Mouse (Mus musculus) yolk sac, embryonic 10.5 days (tissue): ENCODE data around the gene Gm7075.
"Not testable (repeated sequence)": the region's sequence is repeated elsewhere in the genome, so short reads cannot be mapped to it uniquely, and the experiment has no call there.

Experiments
- DNase-seq: peaks from one replicate; pipeline ENCODE4 v3.0.0-alpha.2; 2017; ENCODE audit warnings: low spot score

The Gm7075 gene

GRCm38 (mm10) chr10:63417061-63417460 is 4.5 kb downstream of the Gm7075 start:
- DNase-seq: no peak

GRCm38 (mm10) chr10:63415850-63416249 is 5.7 kb downstream of the Gm7075 start:
- no peak for DNase-seq

GRCm38 (mm10) chr10:63415287-63415686 is 6.3 kb downstream of the Gm7075 start:
- DNase-seq: no peak

GRCm38 (mm10) chr10:63412756-63413155 is 8.8 kb downstream of the Gm7075 start:
- DNase-seq: no peak

- not testable (repeated sequence) for DNase-seq
Measured at GRCm38 (mm10) chr10:63411674-63412073, 9.9 kb downstream of the Gm7075 start.

- no peak for DNase-seq
Measured at GRCm38 (mm10) chr10:63410162-63410956, 11.2 kb downstream of the Gm7075 start.

GRCm38 (mm10) chr10:63403636-63404035 is 18.0 kb downstream of the Gm7075 start:
- DNase-seq: peak; percentile 32

GRCm38 (mm10) chr10:63402731-63403504 is 18.7 kb downstream of the Gm7075 start:
- peak; percentile 61 for DNase-seq

GRCm38 (mm10) chr10:63396963-63397362 is 24.6 kb downstream of the Gm7075 start:
- DNase-seq: no peak

- DNase-seq: no peak
Measured at GRCm38 (mm10) chr10:63388948-63389347, 32.6 kb downstream of the Gm7075 start.

- no peak for DNase-seq
Measured at GRCm38 (mm10) chr10:63386991-63387390, 34.6 kb downstream of the Gm7075 start.

GRCm38 (mm10) chr10:63386444-63386843 is 35.1 kb downstream of the Gm7075 start:
- DNase-seq: peak; percentile 80

- not testable (repeated sequence) for DNase-seq
Measured at GRCm38 (mm10) chr10:63385897-63386296, 35.7 kb downstream of the Gm7075 start.

- DNase-seq: peak; percentile 91
Measured at GRCm38 (mm10) chr10:63382372-63383279, 39.0 kb downstream of the Gm7075 start, which contains the start of gene Dnajc12. Dnajc12 (plus strand) TSS chr10:63382443.

- DNase-seq: no peak
Measured at GRCm38 (mm10) chr10:63381498-63382280, 39.9 kb downstream of the Gm7075 start, which contains the start of gene Sirt1. Sirt1 (minus strand) TSS chr10:63381704.

GRCm38 (mm10) chr10:63378948-63379680 is 42.5 kb downstream of the Gm7075 start:
- no peak for DNase-seq

- DNase-seq: peak; percentile 35
Measured at GRCm38 (mm10) chr10:63377468-63377867, 44.1 kb downstream of the Gm7075 start.

GRCm38 (mm10) chr10:63376303-63376702 is 45.3 kb downstream of the Gm7075 start:
- DNase-seq: no peak
